Mouse (Mus musculus): ENCODE results near the gene Egr4.

The Egr4 gene

GRCm38 (mm10) chr6:85513531-85513910, at the start of gene Egr4:
Egr4 (minus strand) TSS chr6:85513589.
- no peak for DNase-seq (ENCODE audit: low read depth, low spot score)

GRCm38 (mm10) chr6:85562374-85562773, 49.0 kb upstream of the Egr4 start:
- DNase-seq (ENCODE audit: low read depth, low spot score): no peak

- no peak for DNase-seq (ENCODE audit: low read depth, low spot score)
Measured at GRCm38 (mm10) chr6:85547642-85548041, 34.3 kb upstream of the Egr4 start.

GRCm38 (mm10) chr6:85544251-85544881, 31.0 kb upstream of the Egr4 start:
- DNase-seq (ENCODE audit: low read depth, low spot score): no peak

- no peak for DNase-seq (ENCODE audit: low read depth, low spot score)
Measured at GRCm38 (mm10) chr6:85543351-85544175, 30.2 kb upstream of the Egr4 start.

- DNase-seq (ENCODE audit: low read depth, low spot score): no peak
Measured at GRCm38 (mm10) chr6:85522825-85523224, 9.4 kb upstream of the Egr4 start.

- DNase-seq (ENCODE audit: low read depth, low spot score): no peak
Measured at GRCm38 (mm10) chr6:85522026-85522425, 8.6 kb upstream of the Egr4 start.

GRCm38 (mm10) chr6:85518091-85518693, 4.8 kb upstream of the Egr4 start:
- DNase-seq (ENCODE audit: low read depth, low spot score): no peak

- no peak for DNase-seq (ENCODE audit: low read depth, low spot score)
Measured at GRCm38 (mm10) chr6:85515941-85516340, 2.6 kb upstream of the Egr4 start.

- no peak for DNase-seq (ENCODE audit: low read depth, low spot score)
Measured at GRCm38 (mm10) chr6:85512577-85513530, 535 bp downstream of the Egr4 start.

- DNase-seq (ENCODE audit: low read depth, low spot score): no peak
Measured at GRCm38 (mm10) chr6:85512056-85512440, 1.3 kb downstream of the Egr4 start.

GRCm38 (mm10) chr6:85511286-85512055, 1.9 kb downstream of the Egr4 start:
- no peak for DNase-seq (ENCODE audit: low read depth, low spot score)

GRCm38 (mm10) chr6:85510476-85510875, 2.9 kb downstream of the Egr4 start:
- no peak for DNase-seq (ENCODE audit: low read depth, low spot score)

GRCm38 (mm10) chr6:85508602-85509001, 4.8 kb downstream of the Egr4 start:
- DNase-seq (ENCODE audit: low read depth, low spot score): no peak

GRCm38 (mm10) chr6:85504908-85505307, 8.5 kb downstream of the Egr4 start:
- DNase-seq (ENCODE audit: low read depth, low spot score): no peak

- no peak for DNase-seq (ENCODE audit: low read depth, low spot score)
Measured at GRCm38 (mm10) chr6:85502911-85503250, 10.5 kb downstream of the Egr4 start, which contains the start of gene Fbxo41. Fbxo41 (minus strand) TSS chr6:85502994.

- DNase-seq (ENCODE audit: low read depth, low spot score): no peak
Measured at GRCm38 (mm10) chr6:85502103-85502910, 11.1 kb downstream of the Egr4 start.

GRCm38 (mm10) chr6:85501571-85502102, 11.8 kb downstream of the Egr4 start:
- DNase-seq (ENCODE audit: low read depth, low spot score): no peak

- no peak for DNase-seq (ENCODE audit: low read depth, low spot score)
Measured at GRCm38 (mm10) chr6:85500416-85500815, 13.0 kb downstream of the Egr4 start.

GRCm38 (mm10) chr6:85498147-85498546, 15.2 kb downstream of the Egr4 start:
- no peak for DNase-seq (ENCODE audit: low read depth, low spot score)

All from forelimb bud, embryonic 11.5 days (tissue).